Mouse (Mus musculus): ENCODE measurements around the gene Praf2. TPM values are rescaled to one million over a fixed set of nuclear protein-coding genes. Genes with fewer than 3 reads are reported as not detected.
"Not testable (repeated sequence)": the region's sequence is repeated elsewhere in the genome, so short reads cannot be mapped to it uniquely, and the experiment has no call there.

Praf2 gene
- total RNA-seq (2021), result 100 to 1,000 TPM in 1 of 2 experiments, 10 to 100 TPM in 1; 98.2 to 107 TPM
- long read RNA-seq, experiment 1, transcript Praf2-201 (3 exons, 1,339 nt), result major isoform, 118 of 121 reads
- long read RNA-seq, experiment 1, partial matches to known transcripts, result 1 of 121 reads
- long read RNA-seq, experiment 1, other reads (novel, unspliced or antisense), result 2 of 121 reads
- long read RNA-seq, experiment 2, transcript Praf2-201 (3 exons, 1,339 nt), result major isoform, 150 of 154 reads
- long read RNA-seq, experiment 2, partial matches to known transcripts, result 1 of 154 reads
- long read RNA-seq, experiment 2, other reads (novel, unspliced or antisense), result 3 of 154 reads

GRCm38 (mm10) chrX:7728215-7728921, at the start of gene Praf2:
Praf2 (plus strand) TSS chrX:7728439.
- DNase-seq (ENCODE audit: low spot score in 2 of 2), result peak; percentile 75 to 83

- no peak for DNase-seq (ENCODE audit: low spot score in 2 of 2)
These were observed 49.3 kb upstream of the Praf2 start for GRCm38 (mm10) chrX:7678986-7679385.

DNA sequence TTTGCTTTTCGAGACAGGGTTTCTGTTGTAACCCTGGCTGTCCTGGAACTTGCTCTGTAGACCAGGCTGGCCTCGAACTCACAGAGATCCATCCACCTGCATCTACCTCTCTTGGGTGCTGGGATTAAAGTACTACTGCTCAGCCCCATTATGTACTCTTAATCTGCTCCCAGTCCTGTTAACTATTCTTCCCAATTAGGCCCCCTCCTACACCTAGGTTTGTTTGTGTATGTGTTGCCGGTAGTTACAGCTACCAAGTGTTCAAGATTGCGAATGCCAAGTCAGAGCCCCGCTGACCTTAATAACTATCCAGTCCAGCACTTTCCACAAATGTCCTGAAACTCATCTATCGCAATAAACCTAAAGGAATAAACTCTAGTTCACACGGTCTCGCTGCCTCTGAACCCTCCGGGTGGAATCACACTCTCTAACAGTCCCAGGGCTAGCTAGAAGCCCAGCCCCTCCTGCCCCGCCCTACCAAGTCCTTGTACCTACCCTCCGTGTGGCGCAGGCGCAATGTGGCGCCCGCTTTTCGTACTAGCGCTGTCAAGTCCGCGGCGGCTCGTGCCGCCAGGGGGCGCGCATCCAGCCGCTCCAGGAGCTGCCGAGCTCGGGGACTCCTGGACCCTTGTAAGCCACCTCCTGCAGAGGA, 48.7 kb upstream of the Praf2 start:
- DNase-seq (ENCODE audit: low spot score in 2 of 2), result peak; percentile 80 to 83

DNA sequence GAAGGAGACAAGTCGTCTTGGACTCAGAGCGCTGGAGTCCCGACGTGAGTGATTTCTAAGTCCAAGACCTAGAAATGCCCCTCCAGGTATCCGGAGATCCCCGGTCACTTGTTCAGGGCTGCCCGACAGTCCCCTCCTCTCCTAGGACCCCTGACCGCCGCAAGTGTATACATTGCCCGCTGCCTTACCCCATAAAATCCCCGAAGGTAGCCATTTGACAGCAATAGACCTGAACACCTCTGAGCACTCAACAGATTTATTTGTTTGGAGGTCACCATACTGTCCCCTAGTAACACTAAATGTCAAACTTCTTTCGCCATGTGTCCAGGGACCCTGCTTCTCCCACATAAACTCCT, 48.2 kb upstream of the Praf2 start:
- no peak for DNase-seq (ENCODE audit: low spot score in 2 of 2)

GRCm38 (mm10) chrX:7680864-7681263, 47.4 kb upstream of the Praf2 start, which contains the start of gene Magix:
Magix (minus strand) TSS chrX:7681251.
- DNase-seq (ENCODE audit: low spot score in 2 of 2), result no peak

- no peak for DNase-seq (ENCODE audit: low spot score in 2 of 2)
These were observed 39.9 kb upstream of the Praf2 start for GRCm38 (mm10) chrX:7688321-7688720.

DNA sequence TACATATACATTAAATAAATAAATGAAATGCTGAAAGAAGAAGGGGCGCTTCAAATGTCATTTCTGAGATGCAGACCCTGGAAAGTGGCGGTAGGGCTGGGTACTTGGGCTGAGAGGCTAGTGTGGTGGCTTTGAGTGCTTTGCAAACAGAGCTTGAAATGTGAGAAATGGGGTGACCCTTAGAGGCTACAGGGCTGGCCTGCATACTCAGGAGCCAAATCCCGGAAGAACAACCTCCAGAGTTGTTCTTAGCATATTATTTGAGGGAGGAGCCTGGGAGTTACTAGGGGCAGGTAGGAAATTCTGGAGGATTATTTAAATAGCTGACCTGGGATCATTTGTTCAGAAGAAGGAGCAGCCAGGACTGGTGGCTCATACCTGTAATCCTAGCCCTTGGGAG, 37.8 kb upstream of the Praf2 start:
- DNase-seq (ENCODE audit: low spot score in 2 of 2), result no peak

- no peak for DNase-seq (ENCODE audit: low spot score in 2 of 2)
These were observed 35.4 kb upstream of the Praf2 start for GRCm38 (mm10) chrX:7692862-7693261.

DNA sequence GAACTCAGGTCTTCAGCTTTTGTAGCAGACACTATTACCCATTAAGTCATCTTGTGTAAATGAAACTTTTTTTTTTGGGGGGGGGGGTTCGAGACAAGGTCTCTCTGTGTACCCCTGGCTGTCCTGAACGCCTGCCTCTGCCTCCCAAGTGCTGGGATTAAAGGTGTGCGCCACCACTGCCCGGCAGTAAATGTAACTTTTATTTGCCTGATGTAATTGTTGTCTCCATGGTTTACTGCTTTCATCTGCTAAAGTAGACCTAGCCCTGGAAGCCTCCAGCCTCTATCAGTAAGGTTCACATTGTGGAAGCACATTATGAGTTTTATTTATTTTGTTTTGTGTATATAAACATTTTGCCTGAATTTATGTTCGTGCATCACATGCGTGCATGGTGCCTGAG, 31.7 kb upstream of the Praf2 start:
- DNase-seq (ENCODE audit: low spot score in 2 of 2), result no peak

GRCm38 (mm10) chrX:7696954-7697381, 31.3 kb upstream of the Praf2 start, which contains the start of gene Gpkow:
Gpkow (plus strand) TSS chrX:7697131.
- DNase-seq (ENCODE audit: low spot score in 2 of 2), result peak; percentile 64 to 90

DNA sequence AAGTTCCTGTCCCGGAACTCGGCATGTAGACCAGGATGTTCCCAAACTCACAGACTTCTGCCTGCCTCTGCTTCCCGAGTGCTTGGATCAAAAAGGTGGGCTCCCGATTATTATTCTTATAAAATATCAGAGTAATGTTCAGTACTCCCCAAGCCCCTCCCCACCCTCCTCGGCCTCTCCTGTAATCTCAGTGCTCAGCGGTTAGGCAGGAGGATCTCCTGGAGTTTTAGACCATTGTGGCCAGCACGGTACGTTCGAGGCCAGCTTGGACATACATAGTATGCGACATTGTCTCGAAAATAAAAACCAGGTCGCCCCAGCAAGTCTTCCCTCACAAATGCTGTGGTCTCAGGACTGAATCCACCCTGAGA, 14.5 kb upstream of the Praf2 start:
- not testable (repeated sequence) for DNase-seq (ENCODE audit: low spot score in 2 of 2)

DNA sequence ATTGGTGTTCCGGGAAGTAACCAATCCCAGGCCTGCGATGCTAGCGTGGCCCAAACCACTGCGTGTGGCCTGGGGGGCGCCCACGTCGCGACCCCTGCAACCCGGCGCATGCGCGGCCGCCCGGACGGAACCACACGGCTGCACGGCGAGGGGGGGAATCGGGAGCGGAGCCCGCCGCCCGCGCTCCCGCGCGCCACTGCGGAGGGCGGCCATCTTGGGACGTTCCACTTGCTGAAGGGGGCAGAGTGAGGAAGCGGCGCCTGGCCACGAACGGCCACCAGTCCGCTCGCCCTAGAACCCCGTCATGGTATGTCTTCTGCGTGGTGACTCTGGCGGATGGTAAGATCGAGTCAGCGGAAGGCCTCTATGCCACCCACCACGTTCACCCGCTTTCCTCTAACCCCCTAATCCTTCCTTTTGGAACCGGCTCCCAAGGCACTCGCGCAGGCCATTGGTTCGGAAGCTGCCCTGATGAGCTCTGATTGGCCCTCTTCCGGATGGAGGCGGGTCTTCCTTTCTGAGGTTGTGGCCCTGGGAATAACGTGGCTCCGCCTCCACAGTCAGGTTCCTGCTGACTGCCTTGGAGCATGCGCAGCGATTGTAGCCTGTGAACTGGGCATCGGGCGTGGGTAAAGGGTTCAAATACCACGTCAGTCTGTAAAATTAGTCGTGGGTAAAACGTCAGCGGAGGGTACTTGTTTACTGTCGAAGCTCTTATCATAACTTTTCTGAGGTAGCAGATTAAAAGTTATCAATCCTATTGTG, 13.9 kb upstream of the Praf2 start, which contains the start of gene Wdr45:
Wdr45 (plus strand) TSS at position 199 of the 765 bp plus-strand sequence.
- DNase-seq (ENCODE audit: low spot score in 2 of 2), result peak; percentile 89 to 96

DNA sequence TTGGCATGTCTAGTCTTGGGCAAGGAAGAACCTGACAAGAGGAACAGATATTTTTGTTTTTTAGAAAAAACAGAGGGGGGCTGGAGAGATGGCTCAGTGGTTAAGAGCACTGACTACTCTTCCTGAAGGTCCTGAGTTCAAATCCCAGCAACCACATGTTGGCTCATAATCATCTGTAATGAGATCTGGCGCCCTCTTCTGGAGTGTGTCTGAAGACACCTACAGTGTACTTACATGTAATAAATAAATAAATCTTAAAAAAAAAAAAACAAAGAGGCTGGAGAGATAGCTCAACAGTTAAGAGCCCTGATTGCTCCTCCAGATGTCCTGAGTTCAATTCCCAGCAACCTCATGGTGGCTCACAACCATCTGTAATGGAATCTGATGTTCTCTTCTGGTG, 12.2 kb upstream of the Praf2 start:
- DNase-seq (ENCODE audit: low spot score in 2 of 2), result not testable (repeated sequence)

DNA sequence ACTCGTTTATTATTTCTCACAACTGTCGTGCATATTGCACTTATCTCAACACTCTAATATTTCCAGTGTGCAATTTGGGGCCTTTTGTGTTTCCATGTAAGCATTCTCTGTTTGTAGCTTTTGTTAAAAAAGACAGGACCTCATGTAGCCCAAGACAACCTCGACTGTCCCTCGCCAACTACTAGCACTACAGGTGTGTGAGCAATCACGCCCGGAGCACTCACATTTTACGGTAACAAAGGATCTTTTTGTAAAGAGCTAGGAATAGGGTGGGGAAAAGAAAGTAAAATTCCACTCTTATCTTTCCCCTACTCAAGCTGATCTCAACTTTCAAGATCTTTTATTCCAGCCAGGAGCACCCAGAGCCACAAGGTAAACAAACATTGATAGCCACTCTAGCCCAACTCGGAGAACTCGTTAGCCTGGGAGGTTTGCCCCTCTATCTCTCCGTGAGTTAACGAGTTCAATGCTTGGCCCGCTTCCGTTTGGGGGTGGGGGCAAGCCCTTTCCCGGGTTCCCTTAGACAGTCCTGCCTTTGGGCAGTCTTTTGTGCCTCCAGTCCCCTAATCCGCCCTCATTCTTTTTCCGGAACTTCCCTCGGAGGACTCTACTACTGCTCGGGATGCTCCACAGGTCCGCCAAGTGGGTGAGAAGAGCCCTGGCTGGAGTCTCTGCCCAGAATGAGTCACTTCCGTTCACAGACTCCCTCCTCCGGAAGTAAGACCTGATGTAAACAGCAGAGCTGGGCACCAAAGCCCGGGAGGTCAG, 6.5 kb upstream of the Praf2 start, which contains the start of gene Gm45208:
Gm45208 (plus strand) TSS at position 732 of the 768 bp plus-strand sequence.
- peak; percentile 62 to 80 for DNase-seq (ENCODE audit: low spot score in 2 of 2)

DNA sequence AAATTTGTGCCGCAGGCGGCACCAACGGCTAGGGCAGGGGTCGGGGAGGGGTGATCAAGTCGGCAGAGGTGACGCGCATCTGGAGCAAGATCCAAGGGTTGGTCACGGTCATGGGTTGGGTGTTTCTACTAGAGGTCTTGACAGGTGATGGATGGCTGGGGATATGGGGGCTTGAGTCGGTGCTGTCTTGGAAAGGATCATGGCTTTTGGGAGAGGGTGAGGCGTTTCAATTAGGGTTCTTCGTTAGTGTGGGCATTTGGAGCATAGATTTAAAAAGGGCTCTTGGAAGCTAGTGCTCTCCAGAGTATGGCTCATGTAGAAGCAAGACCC, 6.0 kb upstream of the Praf2 start:
- no peak for DNase-seq (ENCODE audit: low spot score in 2 of 2)

DNA sequence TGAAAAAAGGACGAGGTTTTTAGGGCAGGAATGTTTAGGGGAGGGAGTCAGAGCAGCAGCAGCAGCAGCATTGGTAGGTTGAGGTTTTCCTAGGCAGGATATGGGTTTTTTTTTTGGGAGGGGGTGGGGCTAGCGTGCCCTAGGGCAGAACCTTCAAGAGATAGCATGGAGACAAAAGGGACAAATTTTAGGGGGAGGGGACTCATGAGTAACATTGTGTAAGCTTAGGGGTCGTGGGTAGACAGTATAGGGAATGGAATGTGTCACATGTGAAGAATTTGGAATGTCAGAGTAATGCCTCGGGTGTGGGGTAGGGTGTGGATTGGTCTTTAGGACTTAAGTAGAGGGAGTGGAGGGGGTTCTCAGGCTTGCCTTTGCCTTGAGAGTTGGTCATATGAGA, 5.5 kb upstream of the Praf2 start:
- DNase-seq (ENCODE audit: low spot score in 2 of 2), result no peak

DNA sequence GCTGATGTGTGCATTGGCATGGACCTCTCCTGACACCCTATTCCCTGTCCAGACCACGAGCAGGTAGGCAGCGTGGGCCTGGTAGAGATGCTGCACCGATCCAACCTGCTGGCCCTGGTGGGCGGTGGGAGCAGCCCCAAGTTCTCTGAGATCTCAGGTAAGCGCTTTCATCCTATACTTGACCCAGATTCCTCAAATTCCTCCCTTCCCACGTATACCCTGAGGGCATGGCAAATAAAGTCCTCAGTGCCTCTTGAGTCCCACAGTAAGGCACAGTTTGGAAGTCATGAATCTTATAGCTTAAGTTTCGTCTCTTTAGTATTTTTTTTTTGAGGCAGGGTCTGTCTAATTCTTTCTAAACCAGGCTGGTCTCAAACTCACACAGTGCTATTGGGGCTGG, 4.1 kb upstream of the Praf2 start:
- no peak for DNase-seq (ENCODE audit: low spot score in 2 of 2)

GRCm38 (mm10) chrX:7725841-7726240, 2.4 kb upstream of the Praf2 start:
- DNase-seq (ENCODE audit: low spot score in 2 of 2), result no peak

- DNase-seq (ENCODE audit: low spot score in 2 of 2), result no peak
These were observed 1.1 kb upstream of the Praf2 start for GRCm38 (mm10) chrX:7727176-7727575.

DNA sequence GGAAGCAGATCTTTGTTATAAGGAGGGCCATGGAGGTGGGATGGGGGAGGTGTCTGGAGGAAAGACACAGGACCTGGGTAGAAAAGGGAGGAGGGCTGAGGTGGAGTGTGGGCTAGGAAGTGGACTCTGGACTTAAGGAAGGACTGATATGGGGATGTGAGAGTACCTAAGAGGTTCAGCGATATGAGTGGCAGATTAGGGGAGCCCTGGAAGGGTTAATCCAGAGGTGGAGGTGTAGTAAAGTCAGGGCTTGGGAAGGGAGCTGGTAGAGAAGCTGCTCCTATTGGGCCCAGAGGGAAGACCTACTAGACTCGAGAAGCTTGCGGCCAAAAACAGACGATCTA, 655 bp downstream of the Praf2 start:
- no peak for DNase-seq (ENCODE audit: low spot score in 2 of 2)
